Mouse (Mus musculus) lung, postnatal 0 days (tissue): ENCODE measurements around the gene B2m.

ENCODE experiments used
- CTCF ChIP-seq: IDR thresholded peaks from 2 replicates; pipeline ENCODE4 v1.5.1; 2016; ENCODE audit warnings: antibody characterized with exemption, mild to moderate bottlenecking
- EP300 ChIP-seq: IDR thresholded peaks from 2 replicates; pipeline ENCODE4 v1.6.1; 2016; ENCODE audit warnings: antibody characterized with exemption, mild to moderate bottlenecking, control low read depth

DNA sequence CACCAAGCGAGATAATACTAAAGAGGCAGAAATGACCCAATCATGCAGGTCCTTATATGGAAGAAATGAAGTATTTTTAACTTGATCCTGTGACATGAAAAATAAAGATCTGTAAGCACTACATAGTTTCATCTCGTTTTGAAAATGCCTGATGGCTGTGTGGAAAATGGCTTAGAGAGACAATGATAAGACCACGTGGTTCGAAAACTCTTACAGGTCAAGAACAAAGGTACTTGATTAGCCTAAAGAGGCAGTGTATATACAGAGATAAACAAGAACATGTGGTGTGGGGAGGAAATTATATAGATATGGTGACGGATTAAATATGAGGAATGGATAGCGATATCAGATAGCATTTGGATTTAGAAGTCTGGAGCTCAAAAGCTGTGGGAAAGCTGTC lies 23.8 kb downstream of the B2m start:
- TF ChIP-seq CTCF (no peak), EP300 (no peak)
